Mouse (Mus musculus) T-helper 2 cell (primary cell): ENCODE results near the gene Scai.
"Not testable (repeated sequence)": the region's sequence is repeated elsewhere in the genome, so short reads cannot be mapped to it uniquely, and the experiment has no call there.

Experiments used
- in situ Hi-C: fragments of 300-600 bp; cut with MboI, MseI; formaldehyde crosslinking; loops from one replicate; pipeline ENCODE4 v1.15.1; 2025; ENCODE audit warnings: high pct_unique_total_duplicates

Scai gene

DNA sequence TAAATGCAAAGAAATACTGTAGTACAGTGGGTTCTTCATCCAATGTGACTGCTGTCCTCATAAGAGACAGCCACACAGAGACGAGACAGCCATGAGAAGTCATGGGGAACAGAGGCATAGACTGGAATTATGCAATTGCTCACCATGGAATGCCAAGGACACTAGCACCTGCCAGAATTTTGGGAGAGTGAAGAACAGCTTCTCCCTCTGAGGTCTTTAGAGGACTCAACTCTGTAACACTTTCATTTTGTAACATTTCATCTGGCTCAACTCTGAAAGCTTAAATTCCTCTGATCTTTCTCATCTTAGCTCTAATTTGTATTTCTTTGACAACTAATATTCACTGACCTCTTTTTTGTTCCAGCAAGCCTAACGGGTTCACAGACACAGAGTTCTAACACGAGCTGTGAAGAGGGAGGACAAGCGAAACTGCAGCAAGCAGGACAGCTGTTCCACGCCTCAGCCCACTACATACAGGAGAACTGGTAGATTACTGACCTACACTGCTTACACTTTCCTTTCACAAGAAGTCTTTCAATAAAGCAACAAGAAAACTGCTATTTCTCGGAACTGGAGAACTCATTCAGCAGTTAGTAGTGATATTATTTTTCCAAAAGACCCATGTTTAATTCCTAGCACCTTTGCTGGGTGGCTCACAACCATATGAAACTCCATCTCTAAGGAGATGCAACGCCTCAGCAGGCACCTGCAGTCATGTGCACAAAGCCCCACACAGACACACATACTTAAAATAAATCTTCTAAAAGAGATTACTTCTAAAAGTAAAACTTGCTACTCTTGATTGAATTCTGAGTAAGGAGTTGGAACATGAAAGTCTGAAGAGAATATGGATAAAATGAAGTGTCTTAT, 49.7 kb downstream of the Scai start:
- in situ Hi-C loops = no loop called here

DNA sequence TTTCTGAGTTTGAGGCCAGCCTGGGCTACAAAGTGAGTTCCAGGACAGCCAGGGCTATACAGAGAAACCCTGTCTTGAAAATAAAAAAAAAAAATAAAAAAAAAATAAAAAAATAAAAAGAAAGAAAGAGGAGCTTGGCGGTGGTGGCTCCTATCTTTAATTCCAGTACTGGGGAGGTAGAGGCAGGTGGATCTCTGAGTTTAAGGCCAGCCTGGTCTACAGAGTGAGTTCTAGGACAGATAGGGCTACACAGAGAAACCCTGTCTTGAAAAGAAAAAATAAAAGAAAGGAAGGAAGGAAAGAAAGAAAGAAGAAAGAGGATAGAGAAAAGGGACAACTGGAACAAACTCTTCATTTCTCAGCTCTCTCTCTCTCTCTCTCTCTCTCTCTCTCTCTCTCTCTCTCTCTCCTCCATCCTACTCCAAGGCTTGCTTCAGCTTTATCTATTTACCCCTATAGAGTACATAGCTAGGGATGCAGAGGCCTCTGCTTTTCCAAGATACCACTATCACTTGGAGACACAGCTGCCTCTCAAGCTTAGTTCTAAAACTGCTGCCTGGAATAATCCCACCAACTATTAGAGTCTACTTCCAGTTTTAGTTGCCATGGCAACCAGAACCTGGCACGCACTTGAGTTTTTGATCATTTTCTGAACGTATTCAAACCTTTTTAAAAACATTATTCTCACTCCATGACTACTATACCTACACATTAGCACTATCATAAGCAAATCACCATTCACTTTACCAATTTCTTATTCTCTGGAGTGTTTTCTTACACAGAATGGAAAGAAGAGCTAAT, 60.8 kb downstream of the Scai start:
- in situ Hi-C loops = no loop called here

DNA sequence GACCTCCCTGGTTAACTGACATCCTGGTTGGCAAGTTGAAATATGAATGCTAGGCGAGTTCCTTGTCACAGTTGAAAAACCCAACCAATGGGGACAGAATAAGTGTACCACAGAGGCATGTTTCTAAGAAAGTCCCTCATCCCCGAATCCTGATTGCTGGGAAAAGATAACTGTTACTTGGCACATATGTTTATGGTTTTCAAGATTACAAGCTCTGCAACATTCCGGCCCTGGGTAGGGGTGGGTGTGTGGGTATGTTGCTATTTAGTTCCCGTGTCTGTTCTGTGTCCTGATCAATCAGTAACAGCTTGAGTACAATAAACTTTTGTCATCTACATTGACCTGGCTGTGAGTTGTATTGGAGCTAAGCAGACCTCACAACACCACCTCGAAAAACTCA, 66.4 kb downstream of the Scai start:
- in situ Hi-C loops = no loop called here

DNA sequence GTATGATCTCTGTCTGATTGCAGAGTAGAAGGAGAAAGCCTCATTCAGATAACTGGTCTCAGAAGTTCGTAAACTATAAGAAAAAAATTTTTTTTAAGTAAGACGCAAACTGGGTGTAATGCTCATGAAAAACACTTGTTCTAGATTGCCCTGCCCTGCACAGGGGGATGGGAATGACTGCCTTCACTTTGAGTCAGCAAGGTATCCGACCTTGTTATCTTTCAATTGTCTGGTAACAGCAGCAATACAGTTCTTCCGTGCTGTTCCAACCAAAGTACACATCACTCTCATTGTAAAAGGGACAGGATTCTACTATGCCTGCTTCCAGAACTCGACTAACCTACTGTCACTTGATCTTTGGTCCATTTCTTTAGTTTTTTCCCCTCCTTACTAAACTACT, 69.4 kb downstream of the Scai start:
- in situ Hi-C loops = no loop called here

DNA sequence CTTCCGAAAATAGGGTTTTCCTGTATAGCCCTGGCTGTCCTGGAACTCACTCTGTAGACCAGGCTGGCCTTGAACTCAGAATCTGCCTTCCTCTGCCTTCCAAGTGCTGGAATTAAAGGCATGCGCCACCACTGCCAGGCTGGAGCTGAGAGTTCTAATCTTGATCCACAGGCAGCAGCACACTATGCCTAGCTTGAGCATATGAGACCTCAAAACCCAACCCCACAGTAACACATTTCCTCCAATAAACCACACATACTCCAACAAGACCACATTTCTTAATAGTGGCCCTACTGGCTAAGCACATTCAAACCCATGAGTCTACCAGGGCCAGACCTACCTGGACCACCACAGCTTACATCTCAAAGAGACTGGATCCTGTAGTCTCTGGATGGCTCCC, 74.0 kb downstream of the Scai start:
- in situ Hi-C loops = no loop called here

DNA sequence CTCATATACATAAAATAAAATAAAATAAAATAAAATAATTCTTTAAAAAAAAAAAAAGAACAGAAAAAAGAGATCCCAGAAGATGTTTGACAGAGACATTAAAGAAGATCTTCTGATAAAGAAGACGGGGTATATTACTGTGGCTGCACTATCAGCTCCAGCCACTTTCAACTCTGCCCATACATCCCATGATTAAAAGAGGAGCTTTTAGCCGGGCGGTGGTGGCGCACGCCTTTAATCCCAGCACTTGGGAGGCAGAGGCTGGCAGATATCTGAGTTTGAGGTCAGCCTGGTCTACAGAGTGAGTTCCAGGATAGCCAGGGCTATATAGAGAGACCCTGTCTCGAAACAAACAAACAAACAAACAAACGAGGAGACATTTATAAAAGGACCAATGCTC, 76.4 kb downstream of the Scai start:
- in situ Hi-C loops = no loop called here

DNA sequence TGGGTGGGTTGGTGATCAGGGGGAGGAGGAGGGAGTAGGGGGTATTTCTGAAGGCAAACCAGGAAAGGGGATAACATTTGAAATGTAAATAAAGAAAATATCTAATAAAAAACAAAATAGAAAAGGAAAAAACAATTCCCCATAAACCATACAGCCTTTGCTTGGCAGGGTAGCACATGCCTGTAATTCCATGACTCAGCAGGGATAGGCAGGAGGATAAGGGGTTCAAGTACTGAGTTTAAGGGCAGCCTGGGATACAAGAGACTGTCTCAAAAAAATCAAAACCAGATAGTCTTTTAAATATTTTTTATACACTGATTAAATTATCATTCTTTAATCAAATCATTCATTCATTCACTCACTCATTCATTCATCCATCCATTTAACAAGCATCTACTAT, 80.0 kb downstream of the Scai start:
- in situ Hi-C loops = no loop called here

DNA sequence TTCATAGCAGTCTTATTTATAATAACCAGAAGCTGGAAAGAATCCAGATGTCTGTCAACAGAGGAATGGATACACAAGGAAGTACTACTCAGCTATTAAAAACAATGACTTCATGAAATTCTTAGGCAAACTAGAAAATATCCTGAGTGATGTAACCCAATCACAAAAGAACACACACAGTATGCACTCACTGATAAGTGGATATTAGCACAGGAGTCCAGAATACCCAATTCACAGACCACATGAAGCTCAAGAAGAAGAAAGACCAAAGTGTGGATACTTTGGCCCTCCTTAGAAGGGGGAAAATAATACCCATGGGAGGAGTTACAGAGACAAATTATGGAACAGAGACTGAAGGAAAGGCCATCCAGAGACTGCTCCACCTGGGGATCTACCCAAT, 80.8 kb downstream of the Scai start:
- in situ Hi-C loops = not testable (repeated sequence)

DNA sequence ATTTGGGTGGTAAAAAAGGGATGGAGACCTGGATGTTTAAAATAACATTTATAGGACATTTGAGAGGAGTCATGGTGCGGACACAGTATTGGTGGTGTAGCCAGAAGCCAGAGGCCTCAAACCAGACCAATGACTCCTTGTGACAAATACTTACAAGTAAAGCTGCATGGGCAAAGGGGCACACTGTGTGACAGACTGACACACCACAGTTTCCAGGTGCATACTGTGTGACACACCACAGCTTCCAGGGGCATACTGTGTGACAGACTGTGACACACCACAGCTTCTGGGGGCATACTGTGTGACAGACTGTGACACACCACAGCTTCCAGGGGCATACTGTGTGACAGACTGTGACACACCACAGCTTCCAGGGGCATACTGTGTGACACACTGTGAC, 90.6 kb downstream of the Scai start:
- in situ Hi-C loops = not testable (repeated sequence)

DNA sequence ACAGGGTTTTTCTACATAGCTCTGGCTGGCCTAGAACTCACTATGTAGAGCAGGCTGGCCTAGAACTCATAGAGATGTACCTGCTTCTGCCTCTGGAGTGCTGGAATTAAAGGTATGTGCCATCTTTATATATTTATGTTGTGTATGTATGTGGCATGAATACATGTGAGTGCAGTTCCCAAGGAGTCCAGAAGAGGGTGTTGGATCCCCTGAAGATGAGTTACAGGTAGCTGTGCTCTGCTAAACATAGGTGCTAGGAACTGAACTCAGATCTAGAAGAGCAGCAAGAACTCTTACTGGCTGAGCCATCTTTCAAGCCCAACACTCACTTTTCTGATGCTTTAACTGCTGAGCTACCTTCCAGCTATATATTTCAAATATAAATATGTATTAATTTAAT, 92.5 kb downstream of the Scai start:
- in situ Hi-C loops = no loop called here

DNA sequence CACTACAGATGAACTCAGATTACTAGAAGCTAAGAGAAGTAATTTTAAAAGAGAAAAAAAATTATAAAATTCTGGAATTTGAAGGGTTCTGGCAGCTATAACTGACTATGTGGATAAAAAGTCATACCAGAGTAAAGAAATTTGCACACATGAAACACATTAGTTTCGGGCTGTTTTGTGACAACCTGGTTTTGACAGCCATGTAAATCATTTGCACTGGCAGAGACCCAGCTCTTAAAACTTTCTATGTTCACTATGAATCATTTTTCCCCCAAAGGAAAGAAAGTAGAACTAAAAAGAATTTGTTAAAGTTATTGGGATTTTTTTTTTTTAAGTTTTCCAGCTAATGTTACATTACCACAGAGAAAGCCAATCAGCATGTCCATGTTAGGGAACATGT, 98.6 kb downstream of the Scai start:
- in situ Hi-C loops = no loop called here

DNA sequence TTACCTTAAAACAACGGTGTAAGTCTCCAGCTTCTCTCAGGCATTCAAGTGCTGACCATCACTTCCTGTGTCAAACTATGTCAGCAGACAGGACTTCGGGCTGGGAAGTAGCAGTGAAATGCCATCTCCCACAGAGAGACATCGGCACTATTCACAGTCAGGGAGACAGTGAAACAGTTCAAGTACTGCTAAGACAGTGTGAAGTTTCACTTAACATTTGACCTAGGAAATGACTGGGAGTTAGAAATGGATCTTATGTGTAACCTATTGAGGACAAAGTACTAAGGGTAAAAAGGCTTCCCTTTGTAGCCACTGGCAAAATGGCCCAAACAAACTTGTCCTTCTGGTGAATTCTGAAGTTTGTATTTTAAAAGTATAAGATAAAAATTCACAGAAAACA, 107.8 kb downstream of the Scai start:
- in situ Hi-C loops = no loop called here

DNA sequence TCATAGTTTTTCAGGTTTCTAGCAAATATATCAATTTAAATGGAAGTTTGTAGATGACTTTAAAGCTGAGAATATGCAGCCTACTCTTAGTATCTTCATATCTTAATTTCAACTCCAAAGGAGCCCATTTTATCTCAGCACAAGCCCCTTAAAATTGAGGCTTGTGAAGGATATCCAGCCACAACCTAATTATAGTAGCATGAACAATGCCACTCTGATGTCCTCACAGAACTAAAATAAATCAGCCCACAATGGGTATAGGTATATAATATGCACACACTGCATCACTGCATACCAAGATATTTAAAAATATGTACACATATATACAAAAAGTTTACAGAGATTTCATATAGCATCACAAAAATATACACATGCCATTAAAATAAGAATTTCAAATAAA, 119.9 kb downstream of the Scai start:
- in situ Hi-C loops = no loop called here

DNA sequence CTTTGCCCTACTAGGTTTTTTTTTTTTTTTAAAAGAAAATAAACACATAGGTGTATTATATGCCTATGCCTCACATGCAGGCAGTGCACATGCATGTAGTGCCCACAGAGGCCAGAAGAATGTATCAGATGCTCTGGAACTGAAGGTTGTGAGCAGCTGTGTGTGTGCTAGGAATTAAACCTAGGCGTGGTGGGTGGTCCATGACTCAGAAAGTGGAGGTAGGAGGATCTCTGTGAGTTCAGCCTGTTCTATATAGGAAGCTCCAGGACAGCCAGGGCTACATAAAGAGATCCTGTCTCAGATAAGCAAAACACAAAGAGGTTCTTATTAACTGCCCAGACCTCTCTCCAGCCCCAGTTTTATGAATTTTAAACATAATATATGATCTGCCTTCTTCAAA, 121.4 kb downstream of the Scai start:
- in situ Hi-C loops = loop anchor here (10.0 kb wide), 1 partner anchor 156 kb away; the partner anchor contains the start of gene Ppp6c

DNA sequence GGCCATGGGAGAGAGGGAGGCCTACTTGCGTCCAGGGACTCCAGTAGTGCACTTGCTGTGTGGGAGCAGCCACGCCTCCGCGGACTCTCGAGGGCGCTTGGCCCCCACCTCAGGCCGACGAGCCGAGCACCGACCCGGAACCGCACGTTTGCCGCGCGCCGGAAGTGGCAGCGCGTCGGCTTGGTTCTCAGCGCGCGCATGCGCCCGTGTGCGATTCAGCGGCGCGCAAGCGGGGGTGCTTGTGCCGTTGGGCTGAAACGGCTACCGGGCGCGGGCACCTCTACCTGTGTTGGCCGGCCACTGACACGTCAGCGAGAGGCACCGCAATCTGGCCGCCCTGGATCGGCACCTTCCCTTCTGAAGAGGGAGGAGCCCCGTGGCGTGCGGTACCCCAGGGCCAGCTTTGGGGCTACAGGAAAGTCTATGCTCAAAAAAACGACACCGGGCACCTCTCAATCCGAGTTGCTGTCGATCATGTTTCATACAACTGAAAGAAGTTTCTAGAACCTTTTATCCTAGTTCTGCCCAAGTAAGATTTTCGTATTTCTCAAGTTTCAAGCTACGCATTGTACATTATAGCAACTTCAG, 125.0 kb downstream of the Scai start, which contains the start of gene Golga1:
Gene Golga1 (minus strand): TSS at position 142 of the 588 bp plus-strand sequence.
- in situ Hi-C loops = loop anchor here (10.0 kb wide), 1 partner anchor 159 kb away; the partner anchor contains the start of gene Ppp6c

DNA sequence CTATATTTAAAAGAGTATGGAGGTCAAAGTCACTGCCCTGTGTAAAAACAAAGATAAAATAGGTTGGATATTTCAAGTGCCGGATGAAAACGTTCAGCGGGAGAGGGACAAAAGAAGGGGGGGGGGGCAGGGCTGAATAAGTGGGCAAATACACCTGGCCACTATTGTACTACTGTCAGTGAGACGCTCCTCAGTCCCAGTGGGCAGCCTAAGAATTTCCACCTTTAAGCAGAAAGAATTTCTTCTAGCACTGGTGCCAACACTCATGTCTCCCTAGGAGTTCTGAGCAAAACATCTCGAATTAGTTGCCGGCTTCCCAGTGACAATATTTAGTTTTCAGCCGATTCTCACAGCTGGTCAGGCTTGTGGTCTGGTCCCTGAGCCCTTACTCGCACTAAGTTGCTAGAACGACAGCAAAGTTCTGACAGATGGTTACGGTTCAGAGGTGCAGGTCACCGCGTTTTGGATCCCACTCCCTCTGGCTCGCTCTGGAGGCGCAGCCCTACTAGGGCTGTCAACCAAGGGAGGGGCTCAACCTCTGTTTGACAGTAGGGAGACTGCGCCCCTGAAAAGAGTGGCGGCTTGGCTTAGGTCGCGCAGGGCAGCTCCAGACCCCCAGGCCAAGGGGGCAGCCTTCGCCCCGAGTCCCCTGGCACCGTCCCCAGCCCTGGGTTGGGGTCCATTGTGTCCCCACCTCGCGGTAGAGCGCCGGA, 125.7 kb downstream of the Scai start:
- in situ Hi-C loops = loop anchor here (5.0 to 10.0 kb wide), 2 partner anchors 43 to 160 kb away; partner anchors contain the start of gene Ppp6c

DNA sequence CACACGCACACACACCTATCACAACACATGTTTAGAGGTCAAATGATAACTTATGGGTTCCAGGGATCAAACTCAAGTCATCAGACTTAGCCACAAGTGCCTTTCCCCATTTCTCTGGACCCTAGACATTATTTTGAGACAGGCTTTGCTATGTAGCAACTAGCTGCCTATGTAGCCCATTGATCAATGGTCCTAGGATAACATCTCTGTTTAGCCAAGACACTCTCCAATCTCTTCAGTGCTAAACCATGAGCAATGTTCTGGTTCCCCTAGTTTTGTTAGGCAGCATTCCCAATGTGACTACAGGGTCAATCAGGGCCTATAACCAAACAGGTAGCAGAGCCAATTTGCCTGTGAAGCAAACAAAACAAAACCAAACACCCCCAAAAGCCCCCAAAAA, 142.0 kb downstream of the Scai start:
- in situ Hi-C loops = no loop called here

DNA sequence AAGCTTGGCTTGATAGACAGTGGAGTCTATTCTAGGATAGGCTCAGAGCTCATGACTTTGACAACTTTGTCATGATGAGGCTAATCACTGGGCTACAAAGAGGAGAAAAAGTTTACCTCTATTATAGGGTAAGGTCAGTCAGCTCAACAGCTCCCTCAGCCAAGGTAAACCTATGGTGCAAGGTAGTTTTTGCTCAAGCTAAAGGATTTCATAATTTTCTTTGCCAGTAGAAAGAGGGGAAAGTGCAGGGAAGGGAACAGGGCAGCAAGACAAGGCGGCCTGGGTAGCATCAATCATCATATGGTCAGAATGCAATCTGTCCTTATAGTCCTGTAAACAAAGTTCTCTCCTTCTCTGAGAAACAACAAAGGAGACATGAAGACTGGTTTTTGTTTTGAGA, 150.3 kb downstream of the Scai start:
- in situ Hi-C loops = no loop called here

DNA sequence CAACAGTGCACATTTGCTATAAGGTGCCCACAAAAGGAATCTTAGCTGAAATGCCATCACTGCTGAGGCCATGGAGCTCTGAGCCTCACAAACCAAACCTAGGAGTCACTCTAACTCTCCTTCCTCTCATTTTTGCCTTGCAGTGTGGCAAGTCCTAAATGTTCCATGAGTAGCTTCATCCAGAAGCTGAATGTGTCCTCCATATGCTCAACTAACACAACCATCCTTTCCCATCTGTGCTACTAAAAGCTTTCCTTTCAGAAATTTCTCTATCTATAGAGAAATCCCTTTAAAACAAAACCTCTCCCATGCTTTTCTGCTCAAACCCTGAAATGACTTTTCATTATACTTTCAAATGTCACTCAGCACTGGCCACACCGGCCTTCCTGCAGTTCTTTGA, 158.9 kb downstream of the Scai start:
- in situ Hi-C loops = no loop called here

DNA sequence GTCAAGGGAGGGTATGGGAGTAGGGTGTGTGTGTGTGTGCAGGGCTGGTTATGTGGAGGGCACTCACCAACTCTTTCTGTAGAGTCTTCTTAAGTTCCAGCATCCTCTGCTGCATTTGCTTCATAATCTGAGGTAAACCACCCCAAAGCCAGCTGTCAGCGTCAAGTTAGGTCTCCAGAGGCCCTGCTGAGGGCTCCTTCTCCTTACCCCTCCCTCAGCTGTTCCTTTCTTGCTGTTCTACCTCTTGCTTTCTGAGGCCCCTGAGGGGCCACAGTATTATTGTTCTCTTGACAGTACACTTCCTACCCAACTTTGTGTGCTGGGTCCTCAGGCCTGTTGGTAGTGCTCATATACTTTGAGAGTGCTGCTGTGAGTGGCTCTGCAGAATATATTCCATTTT, 170.5 kb downstream of the Scai start:
- in situ Hi-C loops = loop anchor here (5.0 kb wide), 1 partner anchor 42 kb away; no protein-coding TSS in a partner anchor

DNA sequence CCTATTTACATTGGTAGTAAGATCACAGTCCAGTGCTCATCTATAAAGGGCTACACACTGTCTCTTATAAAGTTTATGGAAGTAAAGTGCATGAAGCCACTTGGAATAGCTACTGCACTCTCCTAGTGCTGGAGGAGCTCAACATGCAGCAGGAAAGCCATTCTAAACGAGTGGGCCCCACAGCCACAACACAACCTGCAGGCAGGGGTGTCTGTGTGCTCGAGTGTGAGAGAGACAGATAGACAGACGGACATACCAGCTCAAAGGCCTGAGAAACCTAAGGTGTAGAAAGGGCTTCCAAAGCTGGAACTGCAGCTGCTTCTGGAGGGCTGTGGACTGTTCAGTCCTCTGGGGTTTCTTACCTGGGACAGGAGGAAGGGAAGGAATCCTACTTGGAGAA, 174.0 kb downstream of the Scai start:
- in situ Hi-C loops = no loop called here
